Mouse (Mus musculus) MEL (cell line): Measurements from ENCODE around the gene Unc45b. TPM values are rescaled to one million over a fixed set of nuclear protein-coding genes. Genes with fewer than 3 reads are reported as not detected.
A peak's percentile ranks its signal among the peaks of the same experiment; 100 is the strongest.

Source experiments
- DNase-seq: peaks from one replicate; pipeline ENCODE4 v3.0.0; 2011; ENCODE audit warnings: low read depth, low spot score
- H3K27ac ChIP-seq: 2 replicates; pipeline ENCODE4 v1.5.1; 2012; ENCODE audit warnings: low read depth, mild to moderate bottlenecking, control low read depth, low read length, moderate library complexity; ENCODE audit not compliant: control insufficient read depth
- H3K27me3 ChIP-seq, 2 experiments: fragments of 150-350 bp in 1 of 2; sonication (generic) in 1 of 2; 2 replicates each; pipeline ENCODE4 v1.6.1; 2012; ENCODE audit warnings: low read length in 2 of 2, mild to moderate bottlenecking in 2 of 2, improper control_type of control experiment in 1 of 2, moderate library complexity in 1 of 2; ENCODE audit not compliant: insufficient read depth in 2 of 2, control insufficient read depth in 1 of 2
- H3K36me3 ChIP-seq, 2 experiments: 2 replicates each; pipeline ENCODE4 v1.6.1; 2012 to 2014; ENCODE audit warnings: low read length in 2 of 2, improper control_type of control experiment in 1 of 2, inconsistent platforms in 1 of 2, mild to moderate bottlenecking in 1 of 2; ENCODE audit not compliant: insufficient read depth in 2 of 2, control insufficient read depth in 1 of 2
- H3K4me1 ChIP-seq, 2 experiments: fragments of 150-350 bp in 1 of 2; sonication (generic) in 1 of 2; 2 replicates each; pipeline ENCODE4 v1.6.1; 2012; ENCODE audit warnings: low read length in 2 of 2, improper control_type of control experiment in 1 of 2, mild to moderate bottlenecking in 1 of 2; ENCODE audit not compliant: insufficient read depth in 2 of 2, control insufficient read depth in 1 of 2
- H3K4me3 ChIP-seq, 2 experiments: fragments of 150-350 bp in 1 of 2; sonication (generic) in 1 of 2; 2 replicates each; pipeline ENCODE4 v1.5.1; 2012; ENCODE audit warnings: low read depth in 2 of 2, low read length in 2 of 2, mild to moderate bottlenecking in 2 of 2, moderate library complexity in 2 of 2, control low read depth in 1 of 2, improper control_type of control experiment in 1 of 2; ENCODE audit not compliant: control insufficient read depth in 1 of 2, insufficient read depth in 1 of 2
- H3K79me2 ChIP-seq: 2 replicates; pipeline ENCODE4 v1.6.1; 2012; ENCODE audit warnings: mild to moderate bottlenecking, low read length, moderate library complexity; ENCODE audit not compliant: control insufficient read depth, poor library complexity, insufficient read depth
- H3K9ac ChIP-seq: 2 replicates; pipeline ENCODE4 v1.6.1; 2012; ENCODE audit warnings: low read depth, mild to moderate bottlenecking, control low read depth, low read length, moderate library complexity; ENCODE audit not compliant: control insufficient read depth, poor library complexity, severe bottlenecking
- H3K9me3 ChIP-seq: fragments of 150-350 bp; sonication (generic); replicated peaks from 2 replicates; pipeline ENCODE4 v1.6.1; 2012; ENCODE audit warnings: mild to moderate bottlenecking, low read length, improper control_type of control experiment, moderate library complexity; ENCODE audit not compliant: insufficient read depth
- CHD1 ChIP-seq: IDR thresholded peaks from 2 replicates; pipeline ENCODE4 v1.6.1; 2012; ENCODE audit warnings: low read depth, mild to moderate bottlenecking, inconsistent platforms, low read length, improper control_type of control experiment
- CHD2 ChIP-seq: IDR thresholded peaks from 2 replicates; pipeline ENCODE4 v1.6.1; 2011; ENCODE audit warnings: low read length, improper control_type of control experiment
- E2F4 ChIP-seq: IDR thresholded peaks from 2 replicates; pipeline ENCODE4 v1.6.1; 2011; ENCODE audit warnings: low read depth, low read length, improper control_type of control experiment, borderline replicate concordance
- ELF1 ChIP-seq: IDR thresholded peaks from 2 replicates; pipeline ENCODE4 v1.6.1; 2014; ENCODE audit warnings: low read depth, mild to moderate bottlenecking, inconsistent platforms, low read length, improper control_type of control experiment, moderate library complexity
- GATA1 ChIP-seq: IDR thresholded peaks from 2 replicates; pipeline ENCODE4 v1.6.1; 2011; ENCODE audit warnings: low read depth, low read length, improper control_type of control experiment
- HCFC1 ChIP-seq: IDR thresholded peaks from 2 replicates; pipeline ENCODE4 v1.6.1; 2012; ENCODE audit warnings: low read depth, mild to moderate bottlenecking, inconsistent platforms, low read length, improper control_type of control experiment, moderate library complexity
- KAT2A ChIP-seq: conservative IDR thresholded peaks from 2 replicates; pipeline ENCODE4 v1.6.1; 2012; ENCODE audit warnings: low read depth, low read length, improper control_type of control experiment, inconsistent platforms
- MAZ ChIP-seq: IDR thresholded peaks from 2 replicates; pipeline ENCODE4 v1.6.1; 2012; ENCODE audit warnings: low read depth, mild to moderate bottlenecking, inconsistent platforms, low read length, improper control_type of control experiment
- MXI1 ChIP-seq: IDR thresholded peaks from 2 replicates; pipeline ENCODE4 v1.6.1; 2011; ENCODE audit warnings: mild to moderate bottlenecking, low read depth, low read length, improper control_type of control experiment
- MYC ChIP-seq: IDR thresholded peaks from 2 replicates; pipeline ENCODE4 v1.6.1; 2011; ENCODE audit warnings: low read depth, mild to moderate bottlenecking, low read length, improper control_type of control experiment, moderate library complexity
- NELFE ChIP-seq: IDR thresholded peaks from 2 replicates; pipeline ENCODE4 v1.6.1; 2011; ENCODE audit warnings: low read depth, low read length, improper control_type of control experiment
- POLR2A ChIP-seq, 2 experiments: IDR thresholded peaks; 2 replicates each; pipeline ENCODE4 v1.6.1; 2011 to 2012; ENCODE audit warnings: low read length in 2 of 2, mild to moderate bottlenecking in 2 of 2, control low read depth in 1 of 2, improper control_type of control experiment in 1 of 2, low read depth in 1 of 2, moderate library complexity in 1 of 2; ENCODE audit not compliant: control insufficient read depth in 1 of 2, insufficient read depth in 1 of 2, poor library complexity in 1 of 2
- RCOR1 ChIP-seq: IDR thresholded peaks from 2 replicates; pipeline ENCODE4 v1.6.1; 2012; ENCODE audit warnings: low read depth, mild to moderate bottlenecking, inconsistent platforms, low read length, improper control_type of control experiment
- SIN3A ChIP-seq: IDR thresholded peaks from 2 replicates; pipeline ENCODE4 v1.6.1; 2012; ENCODE audit warnings: low read length, improper control_type of control experiment, inconsistent platforms
- SMC3 ChIP-seq: IDR thresholded peaks from 2 replicates; pipeline ENCODE4 v1.6.1; 2011; ENCODE audit warnings: low read depth, low read length, improper control_type of control experiment
- TCF12 ChIP-seq: IDR thresholded peaks from 2 replicates; pipeline ENCODE4 v1.6.1; 2014; ENCODE audit warnings: low read depth, mild to moderate bottlenecking, inconsistent platforms, low read length, improper control_type of control experiment, moderate library complexity
- UBTF ChIP-seq: IDR thresholded peaks from 2 replicates; pipeline ENCODE4 v1.6.1; 2012; ENCODE audit warnings: low read depth, mild to moderate bottlenecking, inconsistent platforms, low read length, improper control_type of control experiment, moderate library complexity, borderline replicate concordance; ENCODE audit not compliant: insufficient read depth
- USF2 ChIP-seq, 2 experiments: IDR thresholded peaks; 2 replicates each; pipeline ENCODE4 v1.6.1; 2011 to 2012; ENCODE audit warnings: improper control_type of control experiment in 2 of 2, low read length in 2 of 2, borderline replicate concordance in 1 of 2, inconsistent platforms in 1 of 2, low read depth in 1 of 2, mild to moderate bottlenecking in 1 of 2; ENCODE audit not compliant: insufficient read depth in 1 of 2
- ZC3H11A ChIP-seq: IDR thresholded peaks from 2 replicates; pipeline ENCODE4 v1.6.1; 2012; ENCODE audit warnings: low read depth, mild to moderate bottlenecking, inconsistent platforms, low read length, improper control_type of control experiment
- ZKSCAN1 ChIP-seq: IDR thresholded peaks from 2 replicates; pipeline ENCODE4 v1.6.1; 2012; ENCODE audit warnings: low read depth, mild to moderate bottlenecking, inconsistent platforms, low read length, improper control_type of control experiment, moderate library complexity
- ZNF384 ChIP-seq: IDR thresholded peaks from 2 replicates; pipeline ENCODE4 v1.6.1; 2012; ENCODE audit warnings: low read depth, mild to moderate bottlenecking, inconsistent platforms, low read length, improper control_type of control experiment
- polyA plus RNA-seq, 2 experiments: library from polyadenylated mRNA; stranded (reverse) in 1 of 2; unstranded in 1 of 2; fragments of >175 nt in 1 of 2; fragments of >200 nt in 1 of 2; gene quantifications; 2 replicates each; pipeline versions ENCODE4 v1.2.1 to v1.2.4; 2012; ENCODE audit warnings: low replicate concordance in 2 of 2, low read depth in 1 of 2; ENCODE audit not compliant: insufficient read length in 2 of 2, insufficient read depth in 1 of 2, missing spikeins in 1 of 2
- total RNA-seq: library from RNA; depleted of rRNA; stranded (reverse); fragments of 300-350 nt; gene quantifications from 2 replicates; pipeline ENCODE4 v1.2.3, GENCODE M21; 2012

The Unc45b gene
- total and polyA plus RNA-seq, 3 experiments, result 0.08 to 0.29 TPM; not detected in 1

DNA sequence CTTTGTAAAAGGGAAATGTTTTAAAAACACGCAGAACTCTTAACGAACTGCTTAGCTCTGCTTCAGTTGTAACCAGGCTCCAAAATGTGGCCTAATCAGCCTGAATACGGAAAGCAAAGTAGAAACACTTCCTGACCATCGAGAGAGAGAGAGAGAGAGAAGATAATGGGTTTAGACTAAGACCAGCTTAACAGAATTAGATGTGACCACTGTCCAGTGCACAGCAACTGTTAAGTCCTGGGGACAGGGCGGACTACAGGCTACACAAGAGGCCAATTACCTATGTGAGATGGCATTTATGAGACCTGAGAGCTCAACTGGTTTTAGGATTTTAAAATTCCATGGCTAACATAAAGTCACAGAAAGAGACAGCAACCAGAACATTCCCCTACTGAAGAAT, 42.4 kb upstream of the Unc45b start:
- Histone ChIP-seq H3K9ac (no peak overlapping the region), H3K27ac (no peak overlapping the region), H3K4me3 (no peak overlapping the region), H3K27me3 (no peaks in the 10 kb centered on the region), H3K79me2 (peaks cover 15% of the 10 kb centered on the region), H3K36me3 (peaks cover 0 to 50% of the 10 kb centered on the region in 2 experiments; a peak in 2 of 4 replicates), H3K4me1 (peaks cover 20 to 40% of the 10 kb centered on the region in 2 experiments), H3K9me3 (no peaks in the 10 kb centered on the region)
- TF ChIP-seq CHD1 (no peak), MYC (no peak), NELFE (no peak), ZKSCAN1 (no peak), ELF1 (no peak), MXI1 (no peak), UBTF (no peak), ZNF384 (no peak), CHD2 (no peak), MAZ (no peak), USF2 (IDR thresholded peaks at IDR 0.05; ENCODE audit: borderline replicate concordance in 1 of 2, insufficient read depth in 1 of 2, low read depth in 1 of 2, low read length in 2 of 2) (no peak), ZC3H11A (no peak), RCOR1 (no peak), KAT2A (no peak), TCF12 (no peak), POLR2A (IDR thresholded peaks at IDR 0.05; ENCODE audit: control insufficient read depth in 1 of 2, insufficient read depth in 1 of 2, low read depth in 1 of 2, low read length in 2 of 2, poor library complexity in 1 of 2) (no peak)
- no peak for DNase-seq

DNA sequence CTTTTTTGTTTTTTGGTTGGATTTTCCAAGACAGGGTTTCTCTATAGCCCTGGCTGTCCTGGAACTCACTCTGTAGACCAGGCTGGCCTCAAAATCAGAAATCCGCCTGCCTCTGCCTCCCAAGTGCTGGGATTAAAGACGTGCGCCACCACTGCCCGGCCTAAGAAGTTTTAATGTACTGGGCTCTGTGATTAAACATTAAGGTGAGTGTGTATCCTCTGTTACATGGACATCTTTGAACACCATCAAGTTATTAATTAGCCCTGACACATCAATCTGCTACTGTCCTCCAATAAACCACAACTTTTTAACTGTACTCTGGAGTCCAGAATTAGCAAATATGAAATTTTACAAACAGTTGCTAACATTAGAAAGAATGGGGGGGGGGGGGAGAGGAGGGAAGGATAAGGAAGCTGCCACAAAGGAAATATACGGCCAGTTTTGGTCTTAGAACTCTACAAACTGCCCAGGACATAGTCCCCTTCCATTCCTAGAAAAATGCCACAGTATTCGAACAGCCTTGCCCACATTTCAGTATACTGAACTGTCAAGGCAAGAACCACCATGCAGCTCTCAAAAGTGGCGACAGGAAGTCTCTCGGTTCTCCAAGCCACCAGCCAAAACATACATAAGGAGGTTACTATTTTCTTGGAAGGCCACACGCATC, 40.7 kb upstream of the Unc45b start:
- Histone ChIP-seq H3K27ac (peak overlapping the region; percentile 60), H3K4me3 (peak overlapping the region; percentile 85 to 98), H3K9me3 (no peaks in the 10 kb centered on the region), H3K79me2 (peaks cover 15% of the 10 kb centered on the region), H3K4me1 (peaks cover 7 to 30% of the 10 kb centered on the region in 2 experiments), H3K36me3 (peaks cover 0 to 37% of the 10 kb centered on the region in 2 experiments; a peak in 2 of 4 replicates), H3K27me3 (no peaks in the 10 kb centered on the region), H3K9ac (peak overlapping the region; percentile 88)
- TF ChIP-seq CHD2 (no peak), UBTF (0 out of 2 replicates have a peak, but pooled peaks have one; percentile 15), E2F4 (peak; percentile 37; the same call in 1 of the 2 replicates), SIN3A (no peak), TCF12 (no peak), GATA1 (no peak), HCFC1 (0 out of 2 replicates have a peak, but pooled peaks have one; percentile 10), SMC3 (no peak), RCOR1 (no peak)
- DNase-seq, result no peak
